Mouse (Mus musculus) heart, embryonic 10.5 days (tissue): Measurements from ENCODE around the gene Ube2cbp. TPM values are rescaled to one million over a fixed set of nuclear protein-coding genes. Genes with fewer than 3 reads are reported as not detected.

Experiments used
- DNase-seq: peaks from one replicate; pipeline ENCODE4 v3.0.0-alpha.2; 2017; ENCODE audit warnings: low spot score
- H3K27ac ChIP-seq: fragments of 300-500 bp; sonication (generic); 2 replicates; pipeline ENCODE4 v1.5.1; 2016; ENCODE audit warnings: mild to moderate bottlenecking
- H3K27me3 ChIP-seq: fragments of 300-500 bp; sonication (generic); 2 replicates; pipeline ENCODE4 v1.6.1; 2016; ENCODE audit warnings: mild to moderate bottlenecking; ENCODE audit not compliant: poor library complexity, insufficient read depth, severe bottlenecking
- H3K36me3 ChIP-seq: fragments of 300-500 bp; sonication (generic); 2 replicates; pipeline ENCODE4 v1.6.1; 2016; ENCODE audit warnings: mild to moderate bottlenecking, moderate library complexity
- H3K4me1 ChIP-seq: fragments of 300-500 bp; sonication (generic); 2 replicates; pipeline ENCODE4 v1.6.1; 2016; ENCODE audit warnings: mild to moderate bottlenecking
- H3K4me3 ChIP-seq: fragments of 300-500 bp; sonication (generic); 2 replicates; pipeline ENCODE4 v1.5.1; 2016; ENCODE audit warnings: mild to moderate bottlenecking, moderate library complexity
- H3K9me3 ChIP-seq: fragments of 300-500 bp; sonication (generic); 2 replicates; pipeline ENCODE4 v1.6.1; 2016; ENCODE audit warnings: mild to moderate bottlenecking, moderate library complexity
- WGBS: fragments of 180-500 bp; shearing (Covaris S2); methylation state at CpG from one replicate; pipeline ENCODE4 v1.1.7; 2016; 5-methylcytosine and 5-hydroxymethylcytosine counted together
- polyA plus RNA-seq: library from polyadenylated mRNA; unstranded; fragments of >200 nt; fragmentation: Nextera tagmentation; extraction: Ambion mirVana; gene quantifications from 2 replicates; pipeline ENCODE4 v1.2.1, GENCODE M21; 2016

Ube2cbp gene
- polyA plus RNA-seq: 5.1 and 6.3 TPM in 2 replicates

DNA sequence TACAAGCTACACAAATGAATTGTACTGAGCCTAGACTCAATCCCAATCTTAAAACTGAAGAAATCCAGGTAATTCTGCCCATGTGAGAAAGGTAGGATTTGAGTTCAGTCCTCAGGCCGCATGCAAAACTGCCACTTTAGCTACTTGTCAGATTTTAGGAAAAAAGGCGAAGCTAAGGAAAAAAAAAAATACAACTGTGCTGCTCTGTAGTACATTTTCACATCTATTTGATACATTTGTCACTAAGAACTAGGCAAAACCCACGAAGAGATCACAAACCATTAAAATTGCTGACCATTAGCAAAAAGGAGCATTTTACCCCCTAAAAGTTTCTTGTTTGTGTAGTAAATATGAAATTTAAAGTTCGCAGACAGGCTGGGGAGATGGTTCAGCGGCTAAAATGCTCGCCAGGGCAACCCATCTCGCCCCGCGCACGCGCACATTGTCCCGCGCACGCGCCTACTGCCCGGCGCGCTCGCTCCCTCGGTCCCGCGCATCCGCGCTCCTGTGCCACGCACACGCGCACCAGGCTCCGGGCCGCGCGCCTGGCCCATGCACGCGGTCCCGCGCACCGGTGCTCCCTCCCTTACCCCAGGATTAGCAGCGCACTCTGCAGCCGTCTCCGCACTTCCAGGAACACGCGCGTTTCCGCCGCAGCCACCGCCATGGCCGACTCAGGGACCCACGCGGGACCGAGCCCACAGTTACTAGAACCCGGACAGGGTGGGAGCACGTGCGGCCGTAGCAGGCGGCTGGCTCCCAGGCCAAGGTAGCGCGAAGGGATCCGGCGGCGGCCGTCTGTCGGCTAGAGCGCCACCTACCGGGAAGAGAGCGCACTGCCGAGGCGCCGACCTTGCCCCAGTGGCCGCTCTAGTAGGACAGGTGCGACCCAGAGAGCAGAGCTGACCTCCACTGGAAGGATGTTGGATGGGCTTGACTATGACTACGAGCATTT lies at the start of gene Ube2cbp:
Gene Ube2cbp, minus strand, starts transcription at position 800 of the 955 bp plus-strand sequence.
- DNase-seq: peak; percentile 92
- 2% methylated on average over 70 of the region's 70 CpGs for whole genome bisulfite sequencing
- H3K36me3 ChIP-seq: no peaks in the 10 kb centered on the region

DNA sequence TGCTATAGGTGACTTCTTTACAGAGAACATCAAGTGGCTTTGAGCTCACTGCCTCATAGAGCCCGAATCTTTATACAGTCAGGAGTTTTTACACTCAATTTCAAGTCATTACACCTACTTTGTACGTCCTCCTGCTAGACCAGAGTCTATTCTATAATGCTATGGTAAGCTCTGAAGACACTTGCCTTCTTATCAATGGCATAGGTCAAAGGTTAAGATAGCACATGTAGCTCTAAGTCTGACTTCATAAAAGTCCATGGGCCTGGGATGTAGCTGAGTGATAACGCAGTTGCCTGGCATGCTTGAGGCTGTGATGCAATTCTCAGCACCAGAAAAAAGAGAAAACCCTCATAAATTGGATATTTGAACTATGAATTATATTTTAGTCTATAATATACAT lies 49.6 kb upstream of the Ube2cbp start:
- Histone ChIP-seq H3K9me3 (no peaks in the 10 kb centered on the region), H3K27ac (no peak overlapping the region), H3K27me3 (no peaks in the 10 kb centered on the region), H3K36me3 (peaks cover 20% of the 10 kb centered on the region; the same call in 1 of the 2 replicates), H3K4me3 (no peak overlapping the region), H3K4me1 (no peaks in the 10 kb centered on the region)
- 68% methylated on average over 3 of the region's 3 CpGs for WGBS
- DNase-seq: no peak

More for the DNA sequence above, at the start of gene Ube2cbp:
- Histone ChIP-seq H3K4me3 (peak within 1 kb of the TSS; percentile 77), H3K9me3 (no peaks in the 10 kb centered on the region), H3K4me1 (0 out of 2 replicates have a peak, but pooled peaks cover 3% of the 10 kb centered on the region), H3K27me3 (peaks cover 11% of the 10 kb centered on the region), H3K27ac (peak within 1 kb of the TSS; percentile 95)

DNA sequence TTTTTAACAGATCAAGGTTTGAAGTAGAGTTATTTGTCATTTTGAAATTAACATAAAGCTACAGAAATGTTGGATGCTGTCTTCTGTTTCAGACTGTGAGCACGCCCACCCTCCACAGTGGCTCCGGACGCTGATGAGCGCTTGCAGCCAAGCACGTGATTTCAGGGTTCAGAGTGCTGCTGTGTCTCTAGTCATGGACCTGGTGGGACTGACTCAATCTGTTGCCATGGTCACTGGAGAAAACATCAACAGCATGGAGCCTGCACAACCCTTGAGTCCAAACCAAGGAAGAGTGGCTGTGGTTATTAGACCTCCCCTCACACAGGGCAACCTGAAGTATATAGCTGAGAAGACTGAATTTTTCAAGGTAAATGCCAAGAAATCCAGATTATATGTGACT lies 49.0 kb upstream of the Ube2cbp start:
- H3K4me1 ChIP-seq: no peaks in the 10 kb centered on the region
- WGBS: 62% methylated on average over 5 of the region's 5 CpGs
- H3K4me3 ChIP-seq: no peak overlapping the region
- H3K36me3 ChIP-seq: peaks cover 20% of the 10 kb centered on the region; the same call in 1 of the 2 replicates
- H3K27me3 ChIP-seq: no peaks in the 10 kb centered on the region
- DNase-seq: peak; percentile 77
- no peaks in the 10 kb centered on the region for H3K9me3 ChIP-seq
- no peak overlapping the region for H3K27ac ChIP-seq

- H3K9me3 ChIP-seq: no peaks in the 10 kb centered on the region
- DNase-seq: no peak
- H3K36me3 ChIP-seq: peaks cover under 1% of the 10 kb centered on the region; the same call in 1 of the 2 replicates
- WGBS: 83% methylated on average over 4 of the region's 4 CpGs
- no peaks in the 10 kb centered on the region for H3K27me3 ChIP-seq
- no peak overlapping the region for H3K4me3 ChIP-seq
- H3K27ac ChIP-seq: no peak overlapping the region
- H3K4me1 ChIP-seq: no peaks in the 10 kb centered on the region
These were observed 42.7 kb upstream of the Ube2cbp start for GRCm38 (mm10) chr9:86507437-86507836.

- Histone ChIP-seq H3K36me3 (peaks cover 5% of the 10 kb centered on the region; the same call in 1 of the 2 replicates), H3K27ac (no peak overlapping the region), H3K9me3 (no peaks in the 10 kb centered on the region), H3K4me3 (no peak overlapping the region), H3K27me3 (no peaks in the 10 kb centered on the region), H3K4me1 (no peaks in the 10 kb centered on the region)
- 90% methylated on average over 3 of the region's 3 CpGs for WGBS
- DNase-seq: no peak
These were observed 34.3 kb upstream of the Ube2cbp start for GRCm38 (mm10) chr9:86499083-86499482.

GRCm38 (mm10) chr9:86496261-86496660 lies 31.5 kb upstream of the Ube2cbp start:
- 93% methylated on average over 4 of the region's 4 CpGs for WGBS
- Histone ChIP-seq H3K4me3 (no peak overlapping the region), H3K36me3 (peaks cover 14% of the 10 kb centered on the region; the same call in 1 of the 2 replicates), H3K9me3 (no peaks in the 10 kb centered on the region), H3K4me1 (no peaks in the 10 kb centered on the region), H3K27ac (no peak overlapping the region), H3K27me3 (no peaks in the 10 kb centered on the region)
- no peak for DNase-seq

DNA sequence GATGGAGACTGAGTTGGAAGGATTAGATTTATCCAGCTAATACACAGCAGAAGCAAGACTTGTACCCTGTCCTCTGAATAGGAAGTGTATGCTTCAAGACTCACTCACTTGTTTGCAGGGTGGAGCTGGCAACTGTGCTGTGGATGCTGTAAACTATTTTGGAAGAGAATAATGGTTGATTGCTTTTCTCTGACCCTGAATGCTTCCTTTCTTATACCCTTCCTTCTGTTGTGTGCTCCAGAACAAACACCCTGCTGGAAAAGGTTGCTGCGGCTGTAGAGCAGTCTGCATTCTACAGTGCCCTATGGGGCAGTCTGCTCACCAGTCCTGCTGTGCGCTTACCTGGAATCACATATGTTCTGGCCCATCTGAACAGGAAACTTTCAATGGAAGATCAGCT lies 27.0 kb upstream of the Ube2cbp start:
- H3K4me3 ChIP-seq: no peak overlapping the region
- WGBS: 94% methylated on average over 2 of the region's 2 CpGs
- no peak overlapping the region for H3K27ac ChIP-seq
- H3K36me3 ChIP-seq: peaks cover 10% of the 10 kb centered on the region; the same call in 1 of the 2 replicates
- no peaks in the 10 kb centered on the region for H3K9me3 ChIP-seq
- DNase-seq: no peak
- no peaks in the 10 kb centered on the region for H3K4me1 ChIP-seq
- no peaks in the 10 kb centered on the region for H3K27me3 ChIP-seq

GRCm38 (mm10) chr9:86482236-86482635 lies 17.5 kb upstream of the Ube2cbp start:
- 94% methylated on average over 1 of the region's 1 CpGs for WGBS
- no peaks in the 10 kb centered on the region for H3K27me3 ChIP-seq
- 0 out of 2 replicates have a peak, but pooled peaks cover 3% of the 10 kb centered on the region for H3K4me1 ChIP-seq
- no peak for DNase-seq
- H3K36me3 ChIP-seq: no peaks in the 10 kb centered on the region
- H3K9me3 ChIP-seq: no peaks in the 10 kb centered on the region
- H3K4me3 ChIP-seq: no peak overlapping the region
- no peak overlapping the region for H3K27ac ChIP-seq

DNA sequence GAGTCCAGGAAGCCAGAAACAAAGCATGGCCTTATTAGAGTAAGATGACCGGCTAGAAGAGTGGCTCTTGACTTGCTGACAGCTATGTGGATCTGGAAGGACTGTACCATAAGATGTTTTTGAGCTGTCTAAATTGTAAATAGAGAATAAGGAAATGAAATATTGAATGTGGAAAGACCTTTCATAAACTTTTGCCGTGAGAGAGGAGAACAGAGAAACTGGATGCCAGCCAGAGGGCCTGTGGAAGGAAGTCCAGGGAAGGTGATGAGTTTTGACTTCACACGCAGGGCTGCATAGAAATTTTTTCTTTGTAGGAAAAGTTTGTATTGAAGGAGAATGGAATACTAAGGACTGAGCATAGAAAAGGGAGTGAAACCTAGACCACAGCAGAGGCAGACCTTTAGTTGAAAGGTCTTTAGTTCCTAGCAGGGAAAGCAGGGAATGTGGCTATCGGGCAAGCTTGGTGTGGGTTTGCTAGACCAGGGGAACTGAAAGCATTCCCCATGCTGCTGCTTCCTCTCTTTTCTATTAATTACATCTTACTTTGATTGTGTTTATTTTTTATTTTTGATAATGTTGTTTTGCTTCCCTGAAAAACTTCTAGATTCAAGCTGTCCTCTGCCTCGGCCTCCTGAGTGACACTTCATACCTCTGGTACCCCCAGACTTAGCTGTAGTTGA lies 13.8 kb upstream of the Ube2cbp start:
- DNase-seq: no peak
- Histone ChIP-seq H3K9me3 (no peaks in the 10 kb centered on the region), H3K4me3 (no peak overlapping the region), H3K27ac (no peak overlapping the region), H3K4me1 (0 out of 2 replicates have a peak, but pooled peaks cover 3% of the 10 kb centered on the region), H3K27me3 (no peaks in the 10 kb centered on the region), H3K36me3 (no peaks in the 10 kb centered on the region)
- WGBS: 79% methylated on average over 5 of the region's 5 CpGs

DNA sequence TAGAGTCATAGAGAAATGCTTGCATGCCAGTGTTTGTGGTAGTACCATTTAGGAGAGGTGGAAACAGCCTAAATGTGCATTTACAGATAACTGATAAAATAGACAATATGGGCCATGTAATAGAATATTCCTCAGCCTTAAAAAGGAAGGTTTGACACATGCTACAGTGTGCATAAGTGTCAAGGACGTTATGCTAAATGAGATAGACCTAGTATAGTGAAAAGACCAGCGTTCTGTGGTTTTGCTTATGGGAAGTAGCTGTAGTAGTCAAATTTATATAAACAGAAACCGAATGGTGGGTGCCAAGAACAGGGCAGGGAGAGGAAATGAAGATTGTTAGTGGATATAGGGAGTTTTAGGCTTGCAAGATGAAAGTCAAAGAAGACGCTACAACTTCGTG lies 12.0 kb upstream of the Ube2cbp start:
- no peaks in the 10 kb centered on the region for H3K36me3 ChIP-seq
- 79% methylated on average over 5 of the region's 5 CpGs for WGBS
- H3K4me1 ChIP-seq: 0 out of 2 replicates have a peak, but pooled peaks cover 3% of the 10 kb centered on the region
- no peaks in the 10 kb centered on the region for H3K27me3 ChIP-seq
- H3K9me3 ChIP-seq: no peaks in the 10 kb centered on the region
- H3K27ac ChIP-seq: no peak overlapping the region
- no peak overlapping the region for H3K4me3 ChIP-seq
- DNase-seq: no peak

DNA sequence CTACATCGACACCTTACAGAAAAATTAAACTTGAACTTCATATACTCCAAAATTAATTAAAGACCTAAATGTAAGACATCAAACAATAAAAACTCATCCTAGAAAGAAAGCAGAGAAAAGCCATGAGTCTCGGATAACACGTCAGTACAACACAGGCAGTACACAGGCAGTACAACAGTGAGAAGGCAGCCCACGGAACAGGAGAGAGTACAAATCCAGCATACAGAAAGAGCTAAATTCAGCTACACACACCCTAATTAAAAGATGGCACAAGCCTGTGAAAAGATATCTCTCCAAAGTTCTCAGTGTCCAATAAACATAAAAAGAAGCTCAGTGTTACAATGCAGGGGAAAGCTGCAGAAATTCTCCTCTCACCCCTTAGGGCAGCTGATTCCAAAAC lies 11.2 kb upstream of the Ube2cbp start:
- Histone ChIP-seq H3K4me3 (no peak overlapping the region), H3K9me3 (no peaks in the 10 kb centered on the region), H3K36me3 (no peaks in the 10 kb centered on the region), H3K27ac (no peak overlapping the region), H3K4me1 (0 out of 2 replicates have a peak, but pooled peaks cover 3% of the 10 kb centered on the region), H3K27me3 (no peaks in the 10 kb centered on the region)
- 90% methylated on average over 4 of the region's 4 CpGs for WGBS
- DNase-seq: no peak

DNA sequence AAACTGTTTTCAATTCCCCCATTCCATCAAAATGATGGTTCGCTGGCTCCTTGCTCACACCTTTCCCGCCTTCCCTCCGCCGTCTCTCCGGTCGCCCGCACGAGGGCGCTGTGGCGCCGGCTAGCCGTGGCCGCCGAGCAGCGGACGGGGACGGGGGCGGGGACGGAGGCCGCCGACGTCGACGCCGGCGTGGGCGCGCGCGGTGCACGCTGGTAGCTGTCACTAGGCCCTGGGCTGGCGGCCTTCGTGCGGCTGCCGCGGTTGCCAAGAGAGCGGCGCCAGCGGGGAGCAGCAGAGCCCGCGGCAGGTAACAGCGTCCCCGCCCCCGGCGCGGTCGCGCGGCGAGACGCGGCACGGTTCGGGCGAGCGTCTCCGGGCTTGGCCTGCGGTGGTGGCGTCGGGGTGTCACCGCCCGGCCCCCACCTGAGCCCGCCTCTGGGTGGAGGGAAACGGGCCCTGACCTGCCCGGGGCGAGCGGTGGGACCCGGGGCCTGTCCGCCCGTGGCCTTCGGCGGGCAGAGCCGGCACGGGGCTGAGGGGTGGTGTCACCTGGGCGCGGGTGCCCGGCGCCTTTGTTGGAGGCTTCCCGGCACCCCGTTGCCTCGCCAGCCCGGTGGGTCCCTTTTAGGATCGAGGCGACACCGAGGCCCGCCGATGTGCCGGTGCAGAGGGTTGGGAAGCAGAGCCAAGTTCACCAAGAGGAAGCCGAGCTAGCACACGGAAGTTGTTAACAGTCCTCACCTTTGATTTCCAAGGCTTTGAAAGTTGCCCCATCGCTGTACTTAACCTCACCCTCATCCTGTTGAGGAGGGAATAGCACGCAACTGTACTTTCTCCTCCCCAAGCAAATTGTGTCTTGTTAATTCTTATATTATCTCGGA lies 2.5 kb upstream of the Ube2cbp start, which contains the start of gene Dop1a:
Gene Dop1a, plus strand, starts transcription at position 165 of the 881 bp plus-strand sequence.
- peak within 1 kb of the TSS; percentile 92 for H3K27ac ChIP-seq
- DNase-seq: peak; percentile 92
- WGBS: 1% methylated on average over 92 of the region's 93 CpGs
- H3K36me3 ChIP-seq: no peaks in the 10 kb centered on the region
- no peaks in the 10 kb centered on the region for H3K9me3 ChIP-seq
- H3K27me3 ChIP-seq: peaks cover 11% of the 10 kb centered on the region
- peak within 1 kb of the TSS; percentile 89 for H3K4me3 ChIP-seq
- H3K4me1 ChIP-seq: 0 out of 2 replicates have a peak, but pooled peaks cover 3% of the 10 kb centered on the region
